Mouse (Mus musculus): ENCODE data around the gene Atm. TPM values are rescaled to one million over a fixed set of nuclear protein-coding genes. Genes with fewer than 3 reads are reported as not detected.
A peak's percentile ranks its signal among the peaks of the same experiment; 100 is the strongest.

The Atm gene
- polyA plus RNA-seq (2015; fragmentation: Nextera tagmentation; extraction: Ambion mirVana) = 6.1 and 6.8 TPM in 2 replicates

DNA sequence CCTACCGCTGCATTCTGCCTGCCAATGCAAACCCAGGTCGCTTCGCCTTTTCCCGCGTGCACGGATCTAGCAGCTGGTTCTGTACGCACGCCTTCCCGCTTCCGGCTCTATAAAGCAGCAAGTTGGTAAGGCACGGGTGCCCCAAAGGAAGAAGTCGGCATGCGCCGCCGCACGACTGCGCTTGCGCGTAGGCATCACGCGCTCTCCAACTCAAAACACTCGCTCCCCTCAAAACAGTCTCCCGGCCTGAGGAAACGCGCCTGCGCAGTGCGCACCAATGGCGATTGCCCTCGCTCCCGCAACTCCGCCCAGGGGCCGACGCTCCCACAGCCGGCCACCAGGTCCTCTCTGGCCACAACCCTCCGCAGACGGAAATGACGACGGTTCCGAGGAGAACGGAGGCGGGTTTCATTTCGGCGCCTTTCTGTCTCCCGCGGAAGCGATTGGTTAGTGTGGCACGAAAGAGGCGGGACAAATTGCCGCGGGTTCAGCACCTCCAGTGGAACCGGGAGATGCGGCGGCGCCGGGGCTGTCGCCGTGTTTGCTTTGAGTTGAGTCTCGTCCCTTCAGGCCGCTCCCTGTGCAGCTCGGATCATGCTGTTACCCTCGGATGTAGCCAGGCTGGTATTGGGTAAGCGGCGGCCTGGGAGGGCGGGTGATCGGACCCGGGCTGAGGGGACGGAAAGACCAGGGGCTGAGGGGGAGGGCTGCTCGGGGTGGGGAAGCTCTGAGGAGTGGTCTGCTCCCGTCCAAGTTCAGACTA, at the start of gene Atm, which contains the start of gene Npat:
Gene Atm (minus strand): TSS at position 183 of the 763 bp plus-strand sequence.
Gene Npat (plus strand): TSS at position 490 of the 763 bp plus-strand sequence.
- no peaks in the 10 kb centered on the region for H3K27me3 ChIP-seq (replicated peaks; ENCODE audit: control insufficient read depth, insufficient read depth, low read length)
- H3K4me3 ChIP-seq (ENCODE audit: low read length) = peak within 1 kb of the TSS; percentile 67
- peak within 1 kb of the TSS; percentile 83 for H3K9ac ChIP-seq (ENCODE audit: low read depth, low read length)
- H3K4me2 ChIP-seq (ENCODE audit: low read length) = peak within 1 kb of the TSS; percentile 99
- H3K27ac ChIP-seq (ENCODE audit: low read depth, low read length) = peak within 1 kb of the TSS; percentile 80
- H3K9me3 ChIP-seq (ENCODE audit: control insufficient read depth, low read length) = no peaks in the 10 kb centered on the region
- H3K4me1 ChIP-seq (ENCODE audit: control insufficient read depth, insufficient read depth, low read depth, low read length) = peaks cover 21% of the 10 kb centered on the region
- ATAC-seq = peak; percentile 100
- 0% methylated on average over 59 of the region's 69 CpGs for WGBS
- H3K36me3 ChIP-seq (ENCODE audit: control insufficient read depth, insufficient read depth, low read length) = 0 out of 2 replicates have a peak, but pooled peaks cover 2% of the 10 kb centered on the region

DNA sequence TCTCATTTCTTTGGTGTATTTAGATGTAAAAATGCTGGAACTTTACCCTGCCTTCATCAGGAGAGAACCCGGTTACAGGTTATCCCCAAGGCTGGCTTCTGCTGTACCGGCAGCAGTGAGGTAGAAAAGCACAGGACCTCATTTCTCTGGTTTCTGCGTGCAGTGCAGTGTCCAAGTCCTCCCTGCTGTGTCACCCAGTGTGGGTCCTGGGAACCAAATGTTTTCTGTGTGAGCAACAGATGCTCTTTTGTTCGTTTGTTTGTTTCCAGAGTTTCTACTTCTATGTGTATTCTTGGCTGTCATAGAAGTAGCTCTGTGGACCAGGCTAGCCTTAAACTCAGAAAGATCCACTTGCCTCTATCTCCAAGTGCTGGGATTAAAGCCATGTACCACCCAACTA, 45.3 kb upstream of the Atm start:
- Histone ChIP-seq H3K9me3 (ENCODE audit: control insufficient read depth, low read length) (no peaks in the 10 kb centered on the region), H3K36me3 (ENCODE audit: control insufficient read depth, insufficient read depth, low read length) (peaks cover 40% of the 10 kb centered on the region), H3K4me2 (ENCODE audit: low read length) (no peak overlapping the region), H3K9ac (ENCODE audit: low read depth, low read length) (no peak overlapping the region), H3K27me3 (replicated peaks; ENCODE audit: control insufficient read depth, insufficient read depth, low read length) (no peaks in the 10 kb centered on the region), H3K4me1 (ENCODE audit: control insufficient read depth, insufficient read depth, low read depth, low read length) (no peaks in the 10 kb centered on the region), H3K4me3 (ENCODE audit: low read length) (no peak overlapping the region), H3K27ac (ENCODE audit: low read depth, low read length) (no peak overlapping the region)
- ATAC-seq = no peak
- 66% methylated on average over 4 of the region's 4 CpGs for WGBS

DNA sequence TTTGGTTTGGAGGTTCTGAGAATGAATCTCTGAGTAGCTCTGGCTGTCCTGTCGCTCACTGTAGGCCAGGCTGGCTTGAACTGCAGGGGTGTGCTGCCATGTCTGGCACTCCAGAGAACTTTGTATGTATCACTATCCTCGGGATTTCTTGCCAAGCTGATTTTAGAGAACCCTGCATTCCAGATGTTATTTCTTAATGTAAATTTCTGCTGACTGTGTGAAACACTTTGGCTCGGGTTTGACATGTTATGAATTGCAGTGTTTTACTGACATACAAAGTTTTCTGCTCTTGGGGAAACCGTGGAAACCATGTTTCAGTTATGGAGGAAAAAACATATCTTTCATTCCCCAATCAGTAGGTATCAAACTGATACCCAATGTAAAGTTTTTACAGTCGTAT, 39.2 kb upstream of the Atm start:
- WGBS = 86% methylated on average over 5 of the region's 5 CpGs
- no peak overlapping the region for H3K9ac ChIP-seq (ENCODE audit: low read depth, low read length)
- H3K9me3 ChIP-seq (ENCODE audit: control insufficient read depth, low read length) = no peaks in the 10 kb centered on the region
- H3K36me3 ChIP-seq (ENCODE audit: control insufficient read depth, insufficient read depth, low read length) = peaks cover 20% of the 10 kb centered on the region
- H3K4me3 ChIP-seq (ENCODE audit: low read length) = no peak overlapping the region
- no peaks in the 10 kb centered on the region for H3K4me1 ChIP-seq (ENCODE audit: control insufficient read depth, insufficient read depth, low read depth, low read length)
- no peak for ATAC-seq
- H3K27me3 ChIP-seq (replicated peaks; ENCODE audit: control insufficient read depth, insufficient read depth, low read length) = no peaks in the 10 kb centered on the region
- H3K27ac ChIP-seq (ENCODE audit: low read depth, low read length) = no peak overlapping the region
- H3K4me2 ChIP-seq (ENCODE audit: low read length) = no peak overlapping the region

DNA sequence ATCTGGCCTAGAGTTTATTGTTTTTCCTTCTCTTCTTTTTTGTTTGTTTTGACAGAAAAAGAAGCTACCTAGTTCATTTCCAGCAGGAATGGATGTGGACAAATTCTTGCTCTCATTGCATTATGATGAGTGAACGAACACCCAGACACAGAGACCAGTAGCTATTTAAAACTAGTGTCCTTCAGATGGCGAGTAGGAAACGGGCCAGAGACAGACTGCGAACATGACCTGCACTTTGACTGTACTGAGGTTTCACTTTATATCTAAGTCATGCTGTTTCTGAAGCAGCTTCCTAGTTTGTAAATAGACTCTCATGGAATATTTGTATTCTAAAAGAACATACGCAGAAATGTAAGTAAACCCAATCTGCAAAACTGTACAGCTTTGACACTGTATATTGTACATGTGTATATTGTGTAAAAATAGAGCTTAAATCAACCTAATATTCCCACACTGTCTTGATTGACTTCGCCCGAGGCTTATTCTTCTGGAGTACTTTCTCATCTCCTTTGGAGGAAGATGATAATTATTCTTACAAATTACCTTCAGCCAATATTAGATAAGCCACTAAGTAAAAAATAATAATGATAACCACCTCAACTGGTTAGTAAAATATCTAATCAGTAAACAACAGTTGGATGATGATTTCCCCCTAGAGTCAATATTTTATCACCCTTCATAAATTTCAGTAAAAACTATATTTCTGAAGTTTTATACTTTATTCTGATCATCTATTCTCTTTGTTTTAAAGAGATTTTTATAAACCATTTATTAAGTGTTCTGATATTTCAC, 36.2 kb upstream of the Atm start:
- H3K9ac ChIP-seq (ENCODE audit: low read depth, low read length) = no peak overlapping the region
- no peak overlapping the region for H3K4me2 ChIP-seq (ENCODE audit: low read length)
- ATAC-seq = no peak
- H3K27ac ChIP-seq (ENCODE audit: low read depth, low read length) = no peak overlapping the region
- H3K4me3 ChIP-seq (ENCODE audit: low read length) = no peak overlapping the region
- no peaks in the 10 kb centered on the region for H3K9me3 ChIP-seq (ENCODE audit: control insufficient read depth, low read length)
- no peaks in the 10 kb centered on the region for H3K4me1 ChIP-seq (ENCODE audit: control insufficient read depth, insufficient read depth, low read depth, low read length)
- WGBS = 96% methylated on average over 7 of the region's 7 CpGs
- H3K27me3 ChIP-seq (replicated peaks; ENCODE audit: control insufficient read depth, insufficient read depth, low read length) = no peaks in the 10 kb centered on the region
- peaks cover 25% of the 10 kb centered on the region for H3K36me3 ChIP-seq (ENCODE audit: control insufficient read depth, insufficient read depth, low read length)

DNA sequence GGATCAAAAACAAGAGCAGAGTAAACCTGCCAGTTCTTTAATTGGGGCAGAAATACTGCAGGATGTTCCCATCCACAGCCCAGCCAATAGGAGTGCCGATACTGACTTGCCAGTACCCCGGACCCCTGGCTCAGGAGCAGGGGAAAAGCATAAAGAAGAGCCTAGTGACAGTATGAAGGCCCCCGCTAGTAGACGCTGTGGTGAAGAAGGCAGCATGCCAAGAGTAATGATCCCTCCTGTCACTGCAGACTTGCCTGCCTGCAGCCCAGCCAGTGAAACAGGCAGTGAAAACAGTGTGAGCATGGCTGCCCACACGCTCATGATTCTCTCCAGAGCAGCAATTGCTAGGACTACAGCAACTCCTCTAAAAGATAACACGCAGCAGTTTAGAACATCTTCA, 34.1 kb upstream of the Atm start:
- WGBS = 79% methylated on average over 6 of the region's 6 CpGs
- no peak for ATAC-seq
- H3K36me3 ChIP-seq (ENCODE audit: control insufficient read depth, insufficient read depth, low read length) = peaks cover 28% of the 10 kb centered on the region

DNA sequence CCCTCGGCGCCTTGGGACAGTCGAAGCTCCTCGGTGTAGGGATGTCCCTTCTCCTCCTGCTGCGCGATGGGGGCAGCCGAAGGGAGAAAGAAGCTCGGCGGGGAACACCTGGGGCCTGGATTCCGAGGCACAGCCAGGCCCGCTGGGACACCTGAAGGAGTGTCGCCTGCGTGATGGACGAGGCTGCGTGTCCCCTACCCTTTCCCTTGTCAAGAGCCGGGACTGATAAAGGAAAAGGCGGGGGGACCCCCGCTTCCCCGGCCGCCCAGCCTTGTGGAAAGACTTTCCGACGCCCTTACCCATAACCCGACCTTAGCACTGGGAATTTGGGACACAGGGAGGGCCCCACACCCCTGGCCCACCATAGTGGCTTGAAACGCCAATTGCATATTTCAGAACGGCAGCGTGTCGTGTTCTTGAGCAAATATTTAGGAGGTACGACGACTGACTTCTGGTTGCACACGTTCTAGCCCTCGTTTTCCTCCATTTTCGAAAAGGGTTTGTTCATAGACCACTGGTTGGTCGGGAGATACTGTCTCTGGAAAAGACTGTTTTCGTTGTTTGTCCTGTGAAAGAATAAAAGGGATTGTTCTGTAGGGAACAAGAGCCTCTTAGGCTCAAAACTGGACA, 911 bp upstream of the Atm start:
- no peaks in the 10 kb centered on the region for H3K36me3 ChIP-seq (ENCODE audit: control insufficient read depth, insufficient read depth, low read length)
- no peaks in the 10 kb centered on the region for H3K9me3 ChIP-seq (ENCODE audit: control insufficient read depth, low read length)
- no peaks in the 10 kb centered on the region for H3K27me3 ChIP-seq (replicated peaks; ENCODE audit: control insufficient read depth, insufficient read depth, low read length)
- WGBS = under 1% methylated on average over 29 of the region's 34 CpGs
- H3K4me1 ChIP-seq (ENCODE audit: control insufficient read depth, insufficient read depth, low read depth, low read length) = peaks cover 21% of the 10 kb centered on the region
- H3K9ac ChIP-seq (ENCODE audit: low read depth, low read length) = peak overlapping the region; percentile 83
- H3K4me3 ChIP-seq (ENCODE audit: low read length) = peak overlapping the region; percentile 67
- peak overlapping the region; percentile 94 for H3K4me2 ChIP-seq (ENCODE audit: low read length)
- ATAC-seq = no peak
- peak overlapping the region; percentile 80 for H3K27ac ChIP-seq (ENCODE audit: low read depth, low read length)

More for the DNA sequence above, 34.1 kb upstream of the Atm start:
- H3K4me1 ChIP-seq (ENCODE audit: control insufficient read depth, insufficient read depth, low read depth, low read length) = no peaks in the 10 kb centered on the region
- no peak overlapping the region for H3K27ac ChIP-seq (ENCODE audit: low read depth, low read length)
- no peaks in the 10 kb centered on the region for H3K9me3 ChIP-seq (ENCODE audit: control insufficient read depth, low read length)
- no peak overlapping the region for H3K4me2 ChIP-seq (ENCODE audit: low read length)
- no peak overlapping the region for H3K9ac ChIP-seq (ENCODE audit: low read depth, low read length)
- no peaks in the 10 kb centered on the region for H3K27me3 ChIP-seq (replicated peaks; ENCODE audit: control insufficient read depth, insufficient read depth, low read length)
- H3K4me3 ChIP-seq (ENCODE audit: low read length) = no peak overlapping the region

DNA sequence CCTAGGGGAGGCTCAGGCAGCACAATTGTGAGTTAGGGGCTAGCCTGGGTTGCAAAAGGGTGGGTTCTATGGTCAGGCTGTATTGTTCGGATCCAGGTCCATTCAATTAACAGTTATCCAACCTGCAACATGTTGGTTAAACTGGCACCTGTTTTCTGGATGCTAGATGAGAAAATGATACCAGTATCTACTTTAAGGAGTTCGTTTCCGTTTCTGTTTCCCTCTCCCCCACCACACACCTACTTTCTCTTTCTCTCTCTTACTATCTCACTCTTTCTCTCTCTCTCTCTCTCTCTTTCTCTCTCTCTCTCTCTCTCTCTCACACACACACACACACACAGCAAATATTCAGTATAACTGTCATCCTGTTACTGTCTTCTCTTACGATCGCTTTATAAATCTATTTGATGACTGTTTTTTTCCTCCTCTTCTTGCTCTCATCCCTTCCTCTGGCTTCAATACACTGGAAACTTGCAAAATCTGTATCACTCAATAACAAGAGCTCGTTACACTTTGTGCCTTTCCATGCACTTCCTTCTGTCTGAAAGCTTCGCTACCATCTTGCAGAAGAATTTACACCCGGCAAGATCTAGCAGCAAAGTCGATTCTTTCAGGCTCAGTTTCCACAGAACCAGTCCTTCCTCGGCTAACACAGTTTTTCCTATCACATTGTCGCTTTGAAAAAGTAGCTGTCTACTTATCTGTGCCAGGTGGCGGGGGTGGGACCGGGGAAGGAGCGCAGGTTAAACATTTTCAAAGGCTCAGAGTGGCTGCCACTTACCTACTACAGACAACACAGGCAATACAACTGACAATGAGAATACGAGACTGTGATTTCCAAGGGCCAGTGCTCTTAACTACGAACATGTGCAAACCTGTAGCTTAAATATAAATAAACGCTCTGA, 872 bp downstream of the Atm start:
- Histone ChIP-seq H3K4me2 (ENCODE audit: low read length) (peak overlapping the region; percentile 99), H3K27ac (ENCODE audit: low read depth, low read length) (peak overlapping the region; percentile 68), H3K9me3 (ENCODE audit: control insufficient read depth, low read length) (no peaks in the 10 kb centered on the region), H3K27me3 (replicated peaks; ENCODE audit: control insufficient read depth, insufficient read depth, low read length) (no peaks in the 10 kb centered on the region), H3K4me1 (ENCODE audit: control insufficient read depth, insufficient read depth, low read depth, low read length) (peaks cover 21% of the 10 kb centered on the region), H3K36me3 (ENCODE audit: control insufficient read depth, insufficient read depth, low read length) (0 out of 2 replicates have a peak, but pooled peaks cover 4% of the 10 kb centered on the region), H3K4me3 (ENCODE audit: low read length) (peak overlapping the region; percentile 67), H3K9ac (ENCODE audit: low read depth, low read length) (peak overlapping the region; percentile 67)
- no peak for ATAC-seq
- WGBS = 20% methylated on average over 17 of the region's 17 CpGs

DNA sequence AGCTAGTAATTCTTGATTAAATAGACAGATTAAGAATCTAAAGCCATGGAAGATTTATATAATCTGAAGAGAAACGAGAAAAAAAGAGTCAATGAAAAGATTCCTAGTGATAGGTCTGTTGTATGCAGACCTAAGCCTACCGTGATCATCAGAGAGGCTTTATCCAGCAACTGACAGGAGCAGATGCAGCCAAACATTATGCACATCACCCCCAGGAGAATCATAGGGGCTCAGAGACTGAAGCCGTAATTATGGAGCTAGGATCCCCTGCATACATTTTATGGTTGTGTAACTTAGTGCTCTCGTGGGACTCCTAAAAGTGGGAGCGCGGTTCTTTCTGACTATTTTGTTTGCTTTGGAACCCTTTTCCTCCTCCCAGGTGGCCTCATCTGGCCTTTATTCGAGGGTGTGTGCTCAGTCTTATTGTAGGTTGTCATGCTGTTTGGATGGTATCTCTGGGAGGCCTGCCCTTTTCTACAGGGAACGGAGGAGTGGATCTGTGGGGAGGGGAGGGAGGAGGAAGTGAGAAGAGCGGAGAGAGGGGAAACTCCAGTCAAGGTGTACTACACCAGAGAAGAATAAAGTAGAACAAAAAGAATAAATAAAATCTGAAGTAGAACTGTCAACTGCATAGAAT, 19.0 kb downstream of the Atm start:
- no peak for ATAC-seq
- no peak overlapping the region for H3K4me3 ChIP-seq (ENCODE audit: low read length)
- H3K9me3 ChIP-seq (ENCODE audit: control insufficient read depth, low read length) = no peaks in the 10 kb centered on the region
- peaks cover 7% of the 10 kb centered on the region for H3K36me3 ChIP-seq (ENCODE audit: control insufficient read depth, insufficient read depth, low read length)
- H3K27me3 ChIP-seq (replicated peaks; ENCODE audit: control insufficient read depth, insufficient read depth, low read length) = no peaks in the 10 kb centered on the region
- no peak overlapping the region for H3K9ac ChIP-seq (ENCODE audit: low read depth, low read length)
- 59% methylated on average over 9 of the region's 9 CpGs for WGBS
- H3K4me2 ChIP-seq (ENCODE audit: low read length) = no peak overlapping the region
- H3K27ac ChIP-seq (ENCODE audit: low read depth, low read length) = no peak overlapping the region
- no peaks in the 10 kb centered on the region for H3K4me1 ChIP-seq (ENCODE audit: control insufficient read depth, insufficient read depth, low read depth, low read length)
